Mouse (Mus musculus) liver, embryonic 14.5 days (tissue): ENCODE data around the gene Krt76. TPM values are rescaled to one million over a fixed set of nuclear protein-coding genes. Genes with fewer than 3 reads are reported as not detected.

Experiments used
- ATAC-seq: fragments of 200-750 bp; cut with Nextera tagmentation; 2 replicates; pipeline ENCODE4 v1.8.0; 2017; ENCODE audit warnings: moderate number of reproducible peaks, mild to moderate bottlenecking, moderate library complexity; ENCODE audit not compliant: insufficient read depth
- DNase-seq, 3 experiments: peaks; one replicate each; pipeline ENCODE4 v3.0.0-alpha.2; 2012 to 2013; ENCODE audit warnings: low read depth in 3 of 3, low spot score in 3 of 3
- H3K27ac ChIP-seq: fragments of 300-500 bp; sonication (generic); 2 replicates; pipeline ENCODE4 v1.5.1; 2014; ENCODE audit warnings: moderate library complexity, mild to moderate bottlenecking, control low read depth, inconsistent platforms
- H3K27me3 ChIP-seq: fragments of 300-500 bp; sonication (generic); 2 replicates; pipeline ENCODE4 v1.6.1; 2014; ENCODE audit warnings: mild to moderate bottlenecking, low read length, moderate library complexity; ENCODE audit not compliant: control insufficient read depth, insufficient read depth
- H3K36me3 ChIP-seq: fragments of 300-500 bp; sonication (generic); replicated peaks from 2 replicates; pipeline ENCODE4 v1.6.1; 2014; ENCODE audit warnings: low read depth; ENCODE audit not compliant: control insufficient read depth, insufficient read depth
- H3K4me1 ChIP-seq, 2 experiments: fragments of 200-500 bp in 1 of 2; fragments of 300-500 bp in 1 of 2; sonication (generic) in 1 of 2; replicated peaks; 2 replicates each; pipeline ENCODE4 v1.6.1; 2012 to 2014; ENCODE audit warnings: antibody characterized with exemption in 1 of 2, inconsistent platforms in 1 of 2, low read length in 1 of 2; ENCODE audit not compliant: control insufficient read depth in 2 of 2, insufficient read depth in 2 of 2
- H3K4me2 ChIP-seq: fragments of 300-500 bp; sonication (generic); 2 replicates; pipeline ENCODE4 v1.6.1; 2014; ENCODE audit warnings: low read depth, mild to moderate bottlenecking, control low read depth, moderate library complexity
- H3K4me3 ChIP-seq, 2 experiments: fragments of 200-500 bp in 1 of 2; fragments of 300-500 bp in 1 of 2; sonication (generic) in 1 of 2; 2 replicates each; pipeline ENCODE4 v1.5.1; 2012 to 2014; ENCODE audit warnings: low read depth in 2 of 2, low read length in 2 of 2, mild to moderate bottlenecking in 2 of 2, control low read depth in 1 of 2, inconsistent platforms in 1 of 2, moderate library complexity in 1 of 2; ENCODE audit not compliant: insufficient read depth in 1 of 2
- H3K9ac ChIP-seq: fragments of 300-500 bp; sonication (generic); replicated peaks from 2 replicates; pipeline ENCODE4 v1.6.1; 2014; ENCODE audit warnings: mild to moderate bottlenecking, control low read depth, moderate library complexity
- H3K9me3 ChIP-seq: fragments of 300-500 bp; sonication (generic); 2 replicates; pipeline ENCODE4 v1.6.1; 2016; ENCODE audit warnings: low read length, mixed read lengths; ENCODE audit not compliant: control insufficient read depth
- CTCF ChIP-seq: IDR thresholded peaks from 2 replicates; pipeline ENCODE4 v1.5.1; 2016; ENCODE audit warnings: antibody characterized with exemption, low read depth, control low read depth
- EP300 ChIP-seq: IDR thresholded peaks from 2 replicates; pipeline ENCODE4 v1.6.1; 2016; ENCODE audit warnings: antibody characterized with exemption, low read depth
- WGBS: fragments of 180-500 bp; shearing (Covaris S2); extraction: QIAGEN DNeasy Blood & Tissue Kit; methylation state at CpG from one replicate; pipeline ENCODE4 v1.1.7; 2014; ENCODE audit not compliant: insufficient replicate concordance; 5-methylcytosine and 5-hydroxymethylcytosine counted together
- polyA plus RNA-seq, 2 experiments: library from polyadenylated mRNA; depleted of rRNA in 1 of 2; stranded (reverse) in 1 of 2; unstranded in 1 of 2; fragments of >200 nt; fragmentation: Nextera tagmentation in 1 of 2; extraction: Ambion mirVana in 1 of 2; gene quantifications; 2 replicates each; pipeline versions ENCODE4 v1.2.1 to v1.2.3; 2012 to 2014

The Krt76 gene
- polyA plus RNA-seq, 2 experiments: not detected

GRCm38 (mm10) chr15:101855732-101856131, 37.0 kb downstream of the Krt76 start:
- no peak overlapping the region for H3K9ac ChIP-seq
- H3K4me1 ChIP-seq: no peaks in the 10 kb centered on the region
- H3K4me3 ChIP-seq: no peak overlapping the region
- DNase-seq (no peak), ATAC-seq (no peak)
- 46% methylated on average over 3 of the region's 3 CpGs for WGBS
- H3K9me3 ChIP-seq: no peaks in the 10 kb centered on the region
- H3K4me2 ChIP-seq: no peak overlapping the region
- H3K36me3 ChIP-seq: no peaks in the 10 kb centered on the region
- peaks cover 20% of the 10 kb centered on the region for H3K27me3 ChIP-seq
- TF ChIP-seq CTCF (no peak), EP300 (no peak)
- no peak overlapping the region for H3K27ac ChIP-seq

DNA sequence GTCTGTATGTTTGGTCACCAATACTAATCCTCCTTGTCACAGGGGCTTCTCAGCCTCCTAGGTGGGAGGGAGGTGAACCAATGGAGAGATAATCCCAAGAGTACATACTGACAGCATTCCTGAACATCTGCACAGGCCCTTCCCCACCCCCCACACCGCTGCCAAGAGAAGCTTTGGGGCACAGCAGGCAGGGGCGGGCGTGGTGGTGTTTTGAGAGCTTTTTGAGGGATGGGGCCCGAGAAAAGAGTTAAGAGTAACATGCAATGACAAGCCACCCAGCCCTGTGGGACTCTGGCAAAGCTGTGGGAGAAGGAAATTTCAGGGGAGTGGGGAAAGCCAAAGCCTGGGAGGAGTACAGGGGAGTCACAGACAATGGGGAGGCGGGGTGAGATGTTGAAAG, 38.4 kb downstream of the Krt76 start:
- Histone ChIP-seq H3K27me3 (peaks cover 6% of the 10 kb centered on the region), H3K4me1 (no peaks in the 10 kb centered on the region), H3K36me3 (no peaks in the 10 kb centered on the region), H3K9ac (no peak overlapping the region), H3K4me3 (no peak overlapping the region), H3K9me3 (no peaks in the 10 kb centered on the region), H3K27ac (no peak overlapping the region), H3K4me2 (no peak overlapping the region)
- WGBS: 8% methylated on average over 5 of the region's 5 CpGs
- DNase-seq: no peak
- TF ChIP-seq EP300 (no peak), CTCF (no peak)
- ATAC-seq: no peak

GRCm38 (mm10) chr15:101852571-101852970, 40.1 kb downstream of the Krt76 start:
- no peak for DNase-seq
- TF ChIP-seq CTCF (no peak), EP300 (no peak)
- Histone ChIP-seq H3K9ac (no peak overlapping the region), H3K4me3 (no peak overlapping the region), H3K27me3 (no peaks in the 10 kb centered on the region), H3K27ac (no peak overlapping the region), H3K36me3 (no peaks in the 10 kb centered on the region), H3K4me1 (no peaks in the 10 kb centered on the region), H3K4me2 (no peak overlapping the region), H3K9me3 (no peaks in the 10 kb centered on the region)
- ATAC-seq: no peak
- WGBS: 16% methylated on average over 5 of the region's 5 CpGs

DNA sequence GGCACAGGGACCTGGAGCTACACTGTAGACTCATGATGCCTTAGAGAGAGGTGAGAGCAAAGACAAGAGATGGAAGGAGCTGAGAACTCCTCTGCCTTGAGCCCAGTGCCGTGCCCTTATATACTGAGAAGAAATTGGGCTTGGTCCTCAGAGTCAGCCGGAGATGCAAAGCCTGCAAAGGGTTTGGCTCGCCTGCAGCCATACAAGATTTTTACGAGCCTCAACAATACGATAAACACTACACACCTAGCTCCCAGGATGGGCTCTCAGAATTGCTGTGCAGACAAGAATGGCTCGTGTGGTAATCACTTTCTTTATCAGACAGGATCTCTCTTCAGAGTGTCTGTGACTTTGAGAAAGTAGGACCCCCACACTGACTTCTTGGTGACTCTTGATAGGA, 42.0 kb downstream of the Krt76 start, which contains the start of gene Krt1:
TSS of gene Krt1 (minus strand) at position 101 of the 400 bp plus-strand sequence.
- Histone ChIP-seq H3K27me3 (peaks cover 12% of the 10 kb centered on the region), H3K36me3 (no peaks in the 10 kb centered on the region), H3K4me1 (no peaks in the 10 kb centered on the region), H3K27ac (no peak within 1 kb of the TSS), H3K9me3 (no peaks in the 10 kb centered on the region), H3K4me3 (no peak within 1 kb of the TSS), H3K9ac (no peak within 1 kb of the TSS), H3K4me2 (no peak within 1 kb of the TSS)
- DNase-seq: no peak
- ATAC-seq: no peak
- TF ChIP-seq CTCF (no peak), EP300 (no peak)
- 49% methylated on average over 6 of the region's 6 CpGs for WGBS

- no peaks in the 10 kb centered on the region for H3K36me3 ChIP-seq
- H3K4me3 ChIP-seq: peak overlapping the region in 1 of 2 experiments; percentile 22; a peak in 1 of 4 replicates
- WGBS: 1% methylated on average over 36 of the region's 37 CpGs
- no peak overlapping the region for H3K27ac ChIP-seq
- peak overlapping the region; percentile 13; the same call in 1 of the 2 replicates for H3K4me2 ChIP-seq
- ATAC-seq (no peak), DNase-seq (no peak)
- H3K9ac ChIP-seq: no peak overlapping the region
- H3K9me3 ChIP-seq: no peaks in the 10 kb centered on the region
- H3K27me3 ChIP-seq: peaks cover 18% of the 10 kb centered on the region
- no peak for TF ChIP-seq EP300
- TF ChIP-seq CTCF: no peak
- H3K4me1 ChIP-seq: no peaks in the 10 kb centered on the region
Measured at GRCm38 (mm10) chr15:101845971-101846403, 46.7 kb downstream of the Krt76 start.
